Mouse (Mus musculus) MEL (cell line): ENCODE measurements around the gene Mup4. TPM values are rescaled to one million over a fixed set of nuclear protein-coding genes. Genes with fewer than 3 reads are reported as not detected.

Experiments
- DNase-seq: peaks from one replicate; pipeline ENCODE4 v3.0.0; 2011; ENCODE audit warnings: low read depth, low spot score
- H3K27ac ChIP-seq: 2 replicates; pipeline ENCODE4 v1.5.1; 2012; ENCODE audit warnings: low read depth, mild to moderate bottlenecking, control low read depth, low read length, moderate library complexity; ENCODE audit not compliant: control insufficient read depth
- H3K27me3 ChIP-seq, 2 experiments: fragments of 150-350 bp in 1 of 2; sonication (generic) in 1 of 2; 2 replicates each; pipeline ENCODE4 v1.6.1; 2012; ENCODE audit warnings: low read length in 2 of 2, mild to moderate bottlenecking in 2 of 2, improper control_type of control experiment in 1 of 2, moderate library complexity in 1 of 2; ENCODE audit not compliant: insufficient read depth in 2 of 2, control insufficient read depth in 1 of 2
- H3K36me3 ChIP-seq, 2 experiments: 2 replicates each; pipeline ENCODE4 v1.6.1; 2012 to 2014; ENCODE audit warnings: low read length in 2 of 2, improper control_type of control experiment in 1 of 2, inconsistent platforms in 1 of 2, mild to moderate bottlenecking in 1 of 2; ENCODE audit not compliant: insufficient read depth in 2 of 2, control insufficient read depth in 1 of 2
- H3K4me1 ChIP-seq, 2 experiments: fragments of 150-350 bp in 1 of 2; sonication (generic) in 1 of 2; 2 replicates each; pipeline ENCODE4 v1.6.1; 2012; ENCODE audit warnings: low read length in 2 of 2, improper control_type of control experiment in 1 of 2, mild to moderate bottlenecking in 1 of 2; ENCODE audit not compliant: insufficient read depth in 2 of 2, control insufficient read depth in 1 of 2
- H3K4me3 ChIP-seq, 2 experiments: fragments of 150-350 bp in 1 of 2; sonication (generic) in 1 of 2; 2 replicates each; pipeline ENCODE4 v1.5.1; 2012; ENCODE audit warnings: low read depth in 2 of 2, low read length in 2 of 2, mild to moderate bottlenecking in 2 of 2, moderate library complexity in 2 of 2, control low read depth in 1 of 2, improper control_type of control experiment in 1 of 2; ENCODE audit not compliant: control insufficient read depth in 1 of 2, insufficient read depth in 1 of 2
- H3K79me2 ChIP-seq: 2 replicates; pipeline ENCODE4 v1.6.1; 2012; ENCODE audit warnings: mild to moderate bottlenecking, low read length, moderate library complexity; ENCODE audit not compliant: control insufficient read depth, poor library complexity, insufficient read depth
- H3K9ac ChIP-seq: 2 replicates; pipeline ENCODE4 v1.6.1; 2012; ENCODE audit warnings: low read depth, mild to moderate bottlenecking, control low read depth, low read length, moderate library complexity; ENCODE audit not compliant: control insufficient read depth, poor library complexity, severe bottlenecking
- H3K9me3 ChIP-seq: fragments of 150-350 bp; sonication (generic); replicated peaks from 2 replicates; pipeline ENCODE4 v1.6.1; 2012; ENCODE audit warnings: mild to moderate bottlenecking, low read length, improper control_type of control experiment, moderate library complexity; ENCODE audit not compliant: insufficient read depth
- BHLHE40 ChIP-seq: IDR thresholded peaks from 2 replicates; pipeline ENCODE4 v1.6.1; 2012; ENCODE audit warnings: low read depth, mild to moderate bottlenecking, inconsistent platforms, low read length, improper control_type of control experiment, borderline replicate concordance
- CHD1 ChIP-seq: IDR thresholded peaks from 2 replicates; pipeline ENCODE4 v1.6.1; 2012; ENCODE audit warnings: low read depth, mild to moderate bottlenecking, inconsistent platforms, low read length, improper control_type of control experiment
- CHD2 ChIP-seq: IDR thresholded peaks from 2 replicates; pipeline ENCODE4 v1.6.1; 2011; ENCODE audit warnings: low read length, improper control_type of control experiment
- CTCF ChIP-seq, 3 experiments: IDR thresholded peaks in 2 of 3; conservative IDR thresholded peaks in 1 of 3; 2 replicates each; pipeline ENCODE4 v1.5.1; 2011 to 2012; ENCODE audit warnings: low read length in 3 of 3, low read depth in 2 of 3, mild to moderate bottlenecking in 2 of 3, improper control_type of control experiment in 1 of 3, inconsistent platforms in 1 of 3, mixed read lengths in 1 of 3, moderate library complexity in 1 of 3; ENCODE audit not compliant: control insufficient read depth in 1 of 3, insufficient read depth in 1 of 3, poor library complexity in 1 of 3, severe bottlenecking in 1 of 3
- ELF1 ChIP-seq: IDR thresholded peaks from 2 replicates; pipeline ENCODE4 v1.6.1; 2014; ENCODE audit warnings: low read depth, mild to moderate bottlenecking, inconsistent platforms, low read length, improper control_type of control experiment, moderate library complexity
- EP300 ChIP-seq, 2 experiments: IDR thresholded peaks; 2 replicates each; pipeline ENCODE4 v1.6.1; 2011; ENCODE audit warnings: improper control_type of control experiment in 2 of 2, low read length in 2 of 2, low read depth in 1 of 2, mild to moderate bottlenecking in 1 of 2
- GABPA ChIP-seq: IDR thresholded peaks from 2 replicates; pipeline ENCODE4 v1.6.1; 2012; ENCODE audit warnings: low read depth, mild to moderate bottlenecking, inconsistent platforms, low read length, improper control_type of control experiment, moderate library complexity
- HCFC1 ChIP-seq: IDR thresholded peaks from 2 replicates; pipeline ENCODE4 v1.6.1; 2012; ENCODE audit warnings: low read depth, mild to moderate bottlenecking, inconsistent platforms, low read length, improper control_type of control experiment, moderate library complexity
- JUND ChIP-seq: IDR thresholded peaks from 2 replicates; pipeline ENCODE4 v1.6.1; 2011; ENCODE audit warnings: low read depth, mild to moderate bottlenecking, improper control_type of control experiment, low read length
- KAT2A ChIP-seq: conservative IDR thresholded peaks from 2 replicates; pipeline ENCODE4 v1.6.1; 2012; ENCODE audit warnings: low read depth, low read length, improper control_type of control experiment, inconsistent platforms
- MAFK ChIP-seq: IDR thresholded peaks from 2 replicates; pipeline ENCODE4 v1.6.1; 2011; ENCODE audit warnings: low read depth, mild to moderate bottlenecking, low read length, improper control_type of control experiment, borderline replicate concordance
- MEF2A ChIP-seq: IDR thresholded peaks from 2 replicates; pipeline ENCODE4 v1.6.1; 2014; ENCODE audit warnings: low read depth, mild to moderate bottlenecking, inconsistent platforms, low read length, improper control_type of control experiment; ENCODE audit not compliant: poor library complexity, insufficient replicate concordance, severe bottlenecking; ENCODE audit errors: extremely low read depth
- MYC ChIP-seq: IDR thresholded peaks from 2 replicates; pipeline ENCODE4 v1.6.1; 2011; ENCODE audit warnings: low read depth, mild to moderate bottlenecking, low read length, improper control_type of control experiment, moderate library complexity
- NELFE ChIP-seq: IDR thresholded peaks from 2 replicates; pipeline ENCODE4 v1.6.1; 2011; ENCODE audit warnings: low read depth, low read length, improper control_type of control experiment
- NRF1 ChIP-seq: IDR thresholded peaks from 2 replicates; pipeline ENCODE4 v1.6.1; 2014; ENCODE audit warnings: low read depth, mild to moderate bottlenecking, inconsistent platforms, low read length, improper control_type of control experiment, moderate library complexity; ENCODE audit not compliant: poor library complexity, insufficient read depth, severe bottlenecking
- POLR2A ChIP-seq, 2 experiments: IDR thresholded peaks; 2 replicates each; pipeline ENCODE4 v1.6.1; 2011 to 2012; ENCODE audit warnings: low read length in 2 of 2, mild to moderate bottlenecking in 2 of 2, control low read depth in 1 of 2, improper control_type of control experiment in 1 of 2, low read depth in 1 of 2, moderate library complexity in 1 of 2; ENCODE audit not compliant: control insufficient read depth in 1 of 2, insufficient read depth in 1 of 2, poor library complexity in 1 of 2
- POLR2AphosphoS2 ChIP-seq: IDR thresholded peaks from 2 replicates; pipeline ENCODE4 v1.6.1; 2011; ENCODE audit warnings: low read length, improper control_type of control experiment
- RAD21 ChIP-seq: IDR thresholded peaks from 2 replicates; pipeline ENCODE4 v1.6.1; 2011; ENCODE audit warnings: mild to moderate bottlenecking, low read depth, low read length, improper control_type of control experiment
- SMC3 ChIP-seq: IDR thresholded peaks from 2 replicates; pipeline ENCODE4 v1.6.1; 2011; ENCODE audit warnings: low read depth, low read length, improper control_type of control experiment
- TBP ChIP-seq: IDR thresholded peaks from 2 replicates; pipeline ENCODE4 v1.8.0; 2011; ENCODE audit warnings: low read depth, low read length, improper control_type of control experiment
- USF2 ChIP-seq, 2 experiments: IDR thresholded peaks; 2 replicates each; pipeline ENCODE4 v1.6.1; 2011 to 2012; ENCODE audit warnings: improper control_type of control experiment in 2 of 2, low read length in 2 of 2, borderline replicate concordance in 1 of 2, inconsistent platforms in 1 of 2, low read depth in 1 of 2, mild to moderate bottlenecking in 1 of 2; ENCODE audit not compliant: insufficient read depth in 1 of 2
- ZC3H11A ChIP-seq: IDR thresholded peaks from 2 replicates; pipeline ENCODE4 v1.6.1; 2012; ENCODE audit warnings: low read depth, mild to moderate bottlenecking, inconsistent platforms, low read length, improper control_type of control experiment
- ZKSCAN1 ChIP-seq: IDR thresholded peaks from 2 replicates; pipeline ENCODE4 v1.6.1; 2012; ENCODE audit warnings: low read depth, mild to moderate bottlenecking, inconsistent platforms, low read length, improper control_type of control experiment, moderate library complexity
- ZNF384 ChIP-seq: IDR thresholded peaks from 2 replicates; pipeline ENCODE4 v1.6.1; 2012; ENCODE audit warnings: low read depth, mild to moderate bottlenecking, inconsistent platforms, low read length, improper control_type of control experiment
- polyA plus RNA-seq, 2 experiments: library from polyadenylated mRNA; stranded (reverse) in 1 of 2; unstranded in 1 of 2; fragments of >175 nt in 1 of 2; fragments of >200 nt in 1 of 2; gene quantifications; 2 replicates each; pipeline versions ENCODE4 v1.2.1 to v1.2.4; 2012; ENCODE audit warnings: low replicate concordance in 2 of 2, low read depth in 1 of 2; ENCODE audit not compliant: insufficient read length in 2 of 2, insufficient read depth in 1 of 2, missing spikeins in 1 of 2
- total RNA-seq: library from RNA; depleted of rRNA; stranded (reverse); fragments of 300-350 nt; gene quantifications from 2 replicates; pipeline ENCODE4 v1.2.3, GENCODE M21; 2012

Gene Mup4
- total and polyA plus RNA-seq, 3 experiments: not detected

DNA sequence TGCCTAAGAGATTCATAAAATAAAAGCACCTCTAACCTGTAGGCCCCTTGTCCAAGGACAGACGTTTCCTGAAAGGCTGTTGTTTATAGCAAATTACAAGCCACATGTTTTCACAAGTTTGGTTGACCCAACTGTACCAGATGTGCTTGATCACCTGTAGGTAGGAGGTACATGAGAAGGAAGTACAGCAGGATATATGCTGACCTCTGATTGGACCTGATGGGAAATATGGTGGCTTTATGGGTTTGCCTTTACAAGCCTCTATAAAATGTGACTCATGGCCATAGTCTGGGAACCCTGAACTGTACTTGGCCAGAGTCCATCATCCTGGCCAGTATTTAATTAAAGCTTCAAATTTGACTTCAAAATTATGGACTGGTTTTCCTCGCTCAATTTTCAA lies 23.0 kb downstream of the Mup4 start:
- no peak for DNase-seq
- H3K9ac ChIP-seq: no peak overlapping the region
- no peaks in the 10 kb centered on the region for H3K79me2 ChIP-seq
- H3K4me3 ChIP-seq: no peak overlapping the region
- H3K4me1 ChIP-seq: no peaks in the 10 kb centered on the region
- TF ChIP-seq CTCF (IDR thresholded peaks at IDR 0.05 in 2 of 3, conservative IDR thresholded peaks at IDR 0.05 in 1 of 3; ENCODE audit: control insufficient read depth in 1 of 3, insufficient read depth in 1 of 3, low read depth in 2 of 3, low read length in 3 of 3, poor library complexity in 1 of 3, severe bottlenecking in 1 of 3) (no peak), ZNF384 (no peak), EP300 (IDR thresholded peaks at IDR 0.05; ENCODE audit: low read depth in 1 of 2, low read length in 2 of 2) (no peak), JUND (no peak), NELFE (no peak), TBP (no peak), ELF1 (no peak), MAFK (no peak), MYC (no peak), KAT2A (no peak), GABPA (no peak)
- H3K27ac ChIP-seq: no peak overlapping the region
- no peaks in the 10 kb centered on the region for H3K9me3 ChIP-seq
- no peaks in the 10 kb centered on the region for H3K36me3 ChIP-seq
- peaks cover 0 to 5% of the 10 kb centered on the region in 2 experiments; a peak in 3 of 4 replicates for H3K27me3 ChIP-seq

DNA sequence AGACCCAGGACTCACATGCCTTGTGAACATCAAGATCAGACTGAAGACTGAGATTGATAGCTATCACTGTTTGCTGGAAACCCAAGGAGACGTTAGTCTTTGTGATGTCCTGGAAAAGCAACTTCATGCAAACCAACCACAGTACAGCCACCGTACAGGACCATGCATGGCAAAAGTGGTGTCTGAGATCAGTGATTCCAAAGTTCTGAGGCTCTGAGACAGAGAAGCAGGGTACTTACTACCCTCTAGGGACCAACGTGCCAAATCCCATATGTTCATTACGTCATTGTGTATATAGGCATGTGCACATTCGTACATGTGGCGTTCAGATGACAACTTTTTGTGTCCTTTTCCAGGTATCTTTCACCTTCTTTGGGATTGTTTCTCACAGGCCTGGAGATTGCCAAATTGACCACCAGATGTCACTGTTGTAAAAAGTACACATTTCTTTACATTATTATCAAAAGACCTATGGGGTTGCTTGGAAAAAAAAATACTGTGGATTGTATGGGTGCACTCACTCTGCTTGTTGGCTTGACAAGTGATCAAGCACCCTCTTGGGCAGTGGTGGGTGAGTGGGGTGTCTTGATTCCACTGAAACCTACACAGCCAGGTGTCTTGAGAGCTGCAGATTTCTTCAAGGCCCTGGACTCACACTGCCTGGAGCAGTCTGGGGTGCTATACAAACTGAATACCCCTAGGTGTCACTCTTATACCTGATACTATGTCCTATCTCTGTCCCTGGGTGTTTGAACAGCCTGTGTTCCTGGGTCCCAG lies 27.8 kb downstream of the Mup4 start:
- Histone ChIP-seq H3K27ac (no peak overlapping the region), H3K79me2 (no peaks in the 10 kb centered on the region), H3K4me1 (no peaks in the 10 kb centered on the region), H3K36me3 (no peaks in the 10 kb centered on the region), H3K9me3 (no peaks in the 10 kb centered on the region), H3K27me3 (no peaks in the 10 kb centered on the region; a peak in 1 of 4 replicates), H3K9ac (no peak overlapping the region), H3K4me3 (no peak overlapping the region)
- peak; percentile 63 for DNase-seq
- TF ChIP-seq RAD21 (peak; percentile 35), CHD1 (no peak), NELFE (no peak), ZNF384 (0 out of 2 replicates have a peak, but pooled peaks have one; percentile 26), SMC3 (peak; percentile 25), CTCF (IDR thresholded peaks at IDR 0.05 in 2 of 3, conservative IDR thresholded peaks at IDR 0.05 in 1 of 3; ENCODE audit: control insufficient read depth in 1 of 3, insufficient read depth in 1 of 3, low read depth in 2 of 3, low read length in 3 of 3, poor library complexity in 1 of 3, severe bottlenecking in 1 of 3) (peak; percentile 33 to 54 (median 36); a peak in 5 of 6 replicates)

DNA sequence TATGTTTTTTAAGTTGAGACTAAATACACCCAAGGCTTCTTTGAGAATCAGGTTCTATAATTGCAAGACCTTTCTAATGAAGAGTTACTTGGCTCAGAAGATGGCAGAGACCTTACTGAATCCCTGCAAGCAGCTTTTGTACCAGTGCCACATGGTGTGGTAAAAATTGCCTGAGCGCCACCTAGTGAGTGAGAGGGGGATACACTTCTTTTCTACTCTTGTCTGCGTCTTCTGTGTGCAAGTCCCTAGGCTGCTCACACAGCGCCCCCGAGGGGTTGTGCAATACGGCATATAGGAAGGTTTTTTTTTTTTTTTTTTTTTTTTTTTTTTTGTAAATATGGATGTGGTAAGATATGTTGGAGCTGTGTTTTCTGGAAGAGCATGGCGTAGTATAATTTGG lies 32.2 kb downstream of the Mup4 start:
- no peaks in the 10 kb centered on the region for H3K9me3 ChIP-seq
- peak; percentile 90 for DNase-seq
- H3K27ac ChIP-seq: no peak overlapping the region
- TF ChIP-seq CHD2 (no peak), MEF2A (no peak), USF2 (IDR thresholded peaks at IDR 0.05; ENCODE audit: borderline replicate concordance in 1 of 2, insufficient read depth in 1 of 2, low read depth in 1 of 2, low read length in 2 of 2) (no peak), ZC3H11A (peak; percentile 85), MYC (peak; percentile 95), POLR2A (IDR thresholded peaks at IDR 0.05; ENCODE audit: control insufficient read depth in 1 of 2, insufficient read depth in 1 of 2, low read depth in 1 of 2, low read length in 2 of 2, poor library complexity in 1 of 2) (no peak), BHLHE40 (no peak), ZKSCAN1 (no peak), CTCF (IDR thresholded peaks at IDR 0.05 in 2 of 3, conservative IDR thresholded peaks at IDR 0.05 in 1 of 3; ENCODE audit: control insufficient read depth in 1 of 3, insufficient read depth in 1 of 3, low read depth in 2 of 3, low read length in 3 of 3, poor library complexity in 1 of 3, severe bottlenecking in 1 of 3) (peak; percentile 76 to 98 (median 80)), POLR2AphosphoS2 (no peak), NRF1 (no peak), RAD21 (peak; percentile 91), HCFC1 (no peak)

More for the DNA sequence above, 32.2 kb downstream of the Mup4 start:
- no peaks in the 10 kb centered on the region for H3K79me2 ChIP-seq
- H3K4me3 ChIP-seq: no peak overlapping the region
- peaks cover 0 to 7% of the 10 kb centered on the region in 2 experiments; a peak in 3 of 4 replicates for H3K27me3 ChIP-seq
- no peak overlapping the region for H3K9ac ChIP-seq
- no peaks in the 10 kb centered on the region for H3K4me1 ChIP-seq
- no peaks in the 10 kb centered on the region for H3K36me3 ChIP-seq
